Mouse (Mus musculus): Measurements from ENCODE around the gene Zfp128. TPM values are rescaled to one million over a fixed set of nuclear protein-coding genes. Genes with fewer than 3 reads are reported as not detected.
"Not testable (repeated sequence)": the region's sequence is repeated elsewhere in the genome, so short reads cannot be mapped to it uniquely, and the experiment has no call there.

The Zfp128 gene
- polyA plus RNA-seq, 1 experiment from 2014 or later = 5.5 TPM

- H3K36me3 ChIP-seq = peaks cover 19% of the 10 kb centered on the region
- H3K4me3 ChIP-seq = peak within 1 kb of the TSS; percentile 68
- no peaks in the 10 kb centered on the region for H3K27me3 ChIP-seq (ENCODE audit: low read depth, poor library complexity, severe bottlenecking)
- DNase-seq (ENCODE audit: low spot score) = peak; percentile 92
- H3K27ac ChIP-seq (replicated peaks) = peak within 1 kb of the TSS; percentile 84
- H3K9me3 ChIP-seq (replicated peaks) = no peaks in the 10 kb centered on the region
- 7% methylated on average over 36 of the region's 36 CpGs for WGBS
- H3K4me1 ChIP-seq = peaks cover 7% of the 10 kb centered on the region
Measured at GRCm38 (mm10) chr7:12897655-12898410, 16.9 kb downstream of the Zfp128 start, which contains the start of gene Zscan22. Gene Zscan22 (plus strand): TSS chr7:12897815.

GRCm38 (mm10) chr7:12901517-12901916 is 20.5 kb downstream of the Zfp128 start:
- DNase-seq (ENCODE audit: low spot score) = no peak
- Histone ChIP-seq H3K9me3 (replicated peaks) (no peaks in the 10 kb centered on the region), H3K4me1 (peaks cover 7% of the 10 kb centered on the region), H3K4me3 (no peak overlapping the region), H3K27me3 (ENCODE audit: low read depth, poor library complexity, severe bottlenecking) (no peaks in the 10 kb centered on the region), H3K27ac (replicated peaks) (no peak overlapping the region), H3K36me3 (peaks cover 55% of the 10 kb centered on the region)
- 93% methylated on average over 5 of the region's 5 CpGs for WGBS

DNA sequence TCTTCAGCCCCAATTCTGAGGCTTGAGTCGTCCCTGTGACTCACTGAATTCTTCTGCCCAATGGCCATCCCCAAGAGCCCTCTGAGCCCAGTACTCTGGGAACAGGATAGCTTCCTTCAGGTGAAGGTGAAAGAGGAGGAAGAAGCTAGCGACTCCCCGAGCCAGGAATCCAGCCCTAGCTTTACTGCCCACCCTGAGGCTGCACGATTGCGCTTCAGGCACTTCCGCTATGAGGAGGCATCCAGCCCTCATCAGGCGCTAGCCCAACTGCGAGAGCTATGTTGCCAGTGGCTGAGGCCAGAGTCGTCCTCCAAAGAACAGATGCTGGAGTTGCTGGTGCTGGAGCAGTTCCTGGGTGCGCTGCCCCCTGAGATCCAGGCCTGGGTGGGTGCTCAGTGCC is 22.6 kb downstream of the Zfp128 start:
- 66% methylated on average over 10 of the region's 10 CpGs for WGBS
- peaks cover 76% of the 10 kb centered on the region for H3K36me3 ChIP-seq

DNA sequence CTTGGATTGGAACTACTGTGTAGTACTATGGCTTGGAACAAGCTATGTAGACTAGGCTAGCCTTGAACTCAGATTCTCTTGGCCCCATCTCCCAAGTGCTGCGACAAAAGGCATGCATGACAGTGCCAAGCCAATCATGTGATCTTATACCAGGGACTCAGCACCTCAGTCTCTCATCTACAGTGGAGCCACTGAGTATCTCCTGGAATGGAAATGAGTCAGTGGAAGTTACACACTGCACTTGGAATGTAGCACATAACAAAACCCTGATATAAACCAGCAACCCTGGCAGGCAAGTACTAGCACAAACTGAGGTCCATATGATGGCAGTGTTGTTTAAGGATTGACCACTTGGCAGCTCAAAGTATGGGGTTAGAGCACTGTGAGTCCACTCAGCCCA is 24.2 kb downstream of the Zfp128 start:
- Histone ChIP-seq H3K27me3 (ENCODE audit: low read depth, poor library complexity, severe bottlenecking) (no peaks in the 10 kb centered on the region), H3K9me3 (replicated peaks) (no peaks in the 10 kb centered on the region), H3K4me1 (peaks cover 7% of the 10 kb centered on the region), H3K36me3 (peaks cover 84% of the 10 kb centered on the region), H3K4me3 (no peak overlapping the region), H3K27ac (replicated peaks) (no peak overlapping the region)
- WGBS = 98% methylated on average over 1 of the region's 1 CpGs
- no peak for DNase-seq (ENCODE audit: low spot score)

More for the DNA sequence above, 22.6 kb downstream of the Zfp128 start:
- Histone ChIP-seq H3K27me3 (ENCODE audit: low read depth, poor library complexity, severe bottlenecking) (no peaks in the 10 kb centered on the region), H3K27ac (replicated peaks) (no peak overlapping the region), H3K4me3 (no peak overlapping the region), H3K4me1 (peaks cover 2% of the 10 kb centered on the region), H3K9me3 (replicated peaks) (no peaks in the 10 kb centered on the region)
- DNase-seq (ENCODE audit: low spot score) = no peak

- no peaks in the 10 kb centered on the region for H3K9me3 ChIP-seq (replicated peaks)
- 41% methylated on average over 7 of the region's 7 CpGs for WGBS
- peak overlapping the region; percentile 59 for H3K4me3 ChIP-seq
- DNase-seq (ENCODE audit: low spot score) = peak; percentile 68
- peaks cover 11% of the 10 kb centered on the region for H3K4me1 ChIP-seq
- H3K27ac ChIP-seq (replicated peaks) = peak overlapping the region; percentile 86
- no peaks in the 10 kb centered on the region for H3K27me3 ChIP-seq (ENCODE audit: low read depth, poor library complexity, severe bottlenecking)
- peaks cover 48% of the 10 kb centered on the region for H3K36me3 ChIP-seq
Measured at GRCm38 (mm10) chr7:12909498-12909962, 28.6 kb downstream of the Zfp128 start.

- no peaks in the 10 kb centered on the region for H3K9me3 ChIP-seq (replicated peaks)
- peaks cover 41% of the 10 kb centered on the region for H3K36me3 ChIP-seq
- peaks cover 11% of the 10 kb centered on the region for H3K4me1 ChIP-seq
- H3K27ac ChIP-seq (replicated peaks) = peak overlapping the region; percentile 86
- H3K4me3 ChIP-seq = peak overlapping the region; percentile 59
- WGBS = 11% methylated on average over 19 of the region's 19 CpGs
- peak; percentile 57 for DNase-seq (ENCODE audit: low spot score)
- no peaks in the 10 kb centered on the region for H3K27me3 ChIP-seq (ENCODE audit: low read depth, poor library complexity, severe bottlenecking)
Measured at GRCm38 (mm10) chr7:12910181-12910668, 29.2 kb downstream of the Zfp128 start.

DNA sequence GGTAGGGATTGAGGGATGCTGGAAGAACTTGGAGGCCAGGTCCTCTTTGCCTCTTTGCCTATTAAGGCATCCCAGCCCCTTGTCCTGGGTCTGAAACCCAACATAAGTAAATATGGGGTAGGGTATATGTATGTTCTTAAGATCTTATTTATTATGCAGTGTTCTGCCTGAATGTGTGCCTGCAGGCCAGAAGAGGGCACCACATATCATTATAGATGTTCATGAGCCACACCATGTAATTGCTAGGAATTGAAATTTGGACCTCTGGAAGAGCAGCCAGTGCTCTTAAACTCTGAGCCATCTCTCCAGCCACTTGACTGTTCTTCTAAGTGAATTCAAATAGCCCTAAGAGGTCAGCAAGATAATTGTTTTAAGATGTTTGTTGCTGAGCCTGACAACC is 32.6 kb downstream of the Zfp128 start:
- Histone ChIP-seq H3K4me3 (no peak overlapping the region), H3K9me3 (replicated peaks) (no peaks in the 10 kb centered on the region), H3K4me1 (peaks cover 11% of the 10 kb centered on the region), H3K27ac (replicated peaks) (no peak overlapping the region), H3K36me3 (peaks cover 8% of the 10 kb centered on the region), H3K27me3 (ENCODE audit: low read depth, poor library complexity, severe bottlenecking) (no peaks in the 10 kb centered on the region)
- no peak for DNase-seq (ENCODE audit: low spot score)

DNA sequence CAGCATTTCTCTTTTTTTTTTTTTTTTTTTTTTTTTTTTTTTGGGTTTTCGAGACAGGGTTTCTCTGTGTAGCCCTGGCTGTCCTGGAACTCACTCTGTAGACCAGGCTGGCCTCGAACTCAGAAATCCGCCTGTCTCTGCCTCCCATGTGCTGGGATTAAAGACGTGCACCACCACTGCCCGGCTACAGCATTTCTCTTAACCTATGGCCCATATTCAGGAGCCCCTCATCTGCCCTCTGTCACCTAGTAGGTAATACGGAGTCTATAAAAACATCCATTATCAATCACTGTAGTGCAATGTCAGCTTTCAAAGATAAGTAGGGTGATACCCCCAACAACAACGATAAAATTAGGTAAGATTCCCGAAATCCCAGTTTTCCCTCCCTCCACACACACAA is 39.5 kb downstream of the Zfp128 start:
- 89% methylated on average over 7 of the region's 8 CpGs for WGBS
- peaks cover 25% of the 10 kb centered on the region for H3K4me1 ChIP-seq
- H3K4me3 ChIP-seq = peak overlapping the region; percentile 91
- H3K27ac ChIP-seq (replicated peaks); DNase-seq (ENCODE audit: low spot score); H3K9me3 ChIP-seq (replicated peaks); H3K27me3 ChIP-seq (ENCODE audit: low read depth, poor library complexity, severe bottlenecking): not testable (repeated sequence)
- H3K36me3 ChIP-seq = peaks cover 26% of the 10 kb centered on the region

- H3K27me3 ChIP-seq (ENCODE audit: low read depth, poor library complexity, severe bottlenecking) = peaks cover 12% of the 10 kb centered on the region
- no peak for DNase-seq (ENCODE audit: low spot score)
- H3K4me1 ChIP-seq = peaks cover 25% of the 10 kb centered on the region
- 0% methylated on average over 3 of the region's 3 CpGs for WGBS
- H3K36me3 ChIP-seq = peaks cover 35% of the 10 kb centered on the region
- H3K4me3 ChIP-seq = peak overlapping the region; percentile 91
- H3K9me3 ChIP-seq (replicated peaks) = no peaks in the 10 kb centered on the region
- peak overlapping the region; percentile 95 for H3K27ac ChIP-seq (replicated peaks)
Measured at GRCm38 (mm10) chr7:12921318-12921704, 40.3 kb downstream of the Zfp128 start.

- Histone ChIP-seq H3K9me3 (replicated peaks) (no peaks in the 10 kb centered on the region), H3K36me3 (peaks cover 40% of the 10 kb centered on the region), H3K27ac (replicated peaks) (peak within 1 kb of the TSS; percentile 95), H3K4me3 (peak within 1 kb of the TSS; percentile 91), H3K27me3 (ENCODE audit: low read depth, poor library complexity, severe bottlenecking) (peaks cover 18% of the 10 kb centered on the region), H3K4me1 (peaks cover 25% of the 10 kb centered on the region)
- peak; percentile 99 for DNase-seq (ENCODE audit: low spot score)
- under 1% methylated on average over 55 of the region's 55 CpGs for WGBS
Measured at GRCm38 (mm10) chr7:12921705-12922465, 40.9 kb downstream of the Zfp128 start, which contains the start of gene Rps5. Gene Rps5 (plus strand): TSS chr7:12922290.

DNA sequence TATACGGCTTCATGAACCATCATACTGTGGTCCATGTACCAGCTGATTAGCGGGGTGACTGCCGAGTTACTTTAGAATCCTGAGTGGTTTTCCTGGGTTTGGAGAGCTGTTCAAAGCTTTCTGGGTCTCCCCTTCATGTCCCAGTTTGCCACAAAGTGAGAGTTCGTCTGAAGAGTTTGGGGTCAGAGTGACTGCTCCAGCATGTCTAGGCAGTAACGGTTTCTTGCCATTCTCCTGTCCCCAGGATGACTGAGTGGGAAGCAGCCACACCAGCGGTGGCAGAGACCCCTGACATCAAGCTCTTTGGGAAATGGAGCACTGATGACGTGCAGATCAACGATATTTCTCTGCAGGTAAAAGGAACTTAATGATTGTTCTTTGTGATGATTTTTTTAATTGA is 41.8 kb downstream of the Zfp128 start:
- DNase-seq (ENCODE audit: low spot score) = no peak
- peak overlapping the region; percentile 91 for H3K4me3 ChIP-seq
- no peaks in the 10 kb centered on the region for H3K9me3 ChIP-seq (replicated peaks)
- peaks cover 30% of the 10 kb centered on the region for H3K4me1 ChIP-seq
- peaks cover 44% of the 10 kb centered on the region for H3K36me3 ChIP-seq
- peak overlapping the region; percentile 95 for H3K27ac ChIP-seq (replicated peaks)
- WGBS = 5% methylated on average over 8 of the region's 8 CpGs
- peaks cover 26% of the 10 kb centered on the region for H3K27me3 ChIP-seq (ENCODE audit: low read depth, poor library complexity, severe bottlenecking)

DNA sequence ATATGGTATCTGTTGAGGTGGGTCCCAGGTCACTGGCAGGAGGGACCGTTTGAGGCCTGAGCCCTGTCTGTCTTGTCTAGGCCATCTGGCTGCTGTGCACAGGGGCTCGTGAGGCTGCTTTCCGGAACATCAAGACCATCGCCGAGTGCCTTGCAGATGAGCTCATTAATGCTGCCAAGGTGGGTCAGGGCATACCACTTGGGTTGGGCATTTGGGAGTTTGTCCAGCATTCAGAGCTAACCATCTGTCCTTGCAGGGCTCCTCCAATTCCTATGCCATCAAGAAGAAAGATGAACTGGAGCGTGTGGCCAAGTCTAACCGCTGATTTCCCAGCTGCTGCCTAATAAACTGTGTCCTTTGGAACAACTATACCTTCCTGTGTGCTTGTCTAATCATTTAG is 45.3 kb downstream of the Zfp128 start:
- DNase-seq (ENCODE audit: low spot score) = no peak
- Histone ChIP-seq H3K4me3 (no peak overlapping the region), H3K27me3 (ENCODE audit: low read depth, poor library complexity, severe bottlenecking) (peaks cover 50% of the 10 kb centered on the region), H3K4me1 (peaks cover 30% of the 10 kb centered on the region), H3K9me3 (replicated peaks) (no peaks in the 10 kb centered on the region), H3K36me3 (peaks cover 68% of the 10 kb centered on the region), H3K27ac (replicated peaks) (no peak overlapping the region)
- 91% methylated on average over 7 of the region's 7 CpGs for WGBS

Data from midbrain, embryonic 10.5 days (tissue).